Mouse (Mus musculus): Measurements from ENCODE around the gene Lmntd1.

Gene Lmntd1

GRCm38 (mm10) chr6:145604648-145605047, 9.5 kb downstream of the Lmntd1 start:
- in situ Hi-C loops (cut with MboI, MseI) = no loop called here

DNA sequence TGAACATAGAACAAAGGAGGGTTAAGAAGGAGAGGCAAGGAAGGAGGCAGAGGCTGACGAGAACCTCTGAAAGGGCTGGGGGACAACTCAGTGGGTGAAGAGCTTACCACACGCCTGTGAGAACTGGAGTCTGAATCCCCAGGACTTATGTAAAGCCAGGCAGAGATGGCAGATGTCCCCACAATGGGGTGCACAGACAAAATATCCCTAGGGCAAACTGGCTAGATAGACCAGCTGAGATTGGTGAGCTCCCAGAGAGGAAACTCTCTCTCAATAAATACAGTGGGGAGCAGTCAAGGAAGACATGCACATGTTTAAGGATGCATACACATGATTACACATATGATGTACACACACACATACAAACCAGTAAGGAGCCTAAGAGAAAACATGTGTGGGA, 10.0 kb downstream of the Lmntd1 start:
- in situ Hi-C loops (cut with MboI, MseI) = no loop called here

- in situ Hi-C loops (cut with MboI, MseI) = no loop called here
Measured at GRCm38 (mm10) chr6:145598794-145599555, 15.1 kb downstream of the Lmntd1 start.

GRCm38 (mm10) chr6:145595905-145596304, 18.2 kb downstream of the Lmntd1 start:
- in situ Hi-C loops (cut with MboI, MseI) = no loop called here

GRCm38 (mm10) chr6:145593991-145594390, 20.1 kb downstream of the Lmntd1 start:
- in situ Hi-C loops (cut with MboI, MseI) = no loop called here

DNA sequence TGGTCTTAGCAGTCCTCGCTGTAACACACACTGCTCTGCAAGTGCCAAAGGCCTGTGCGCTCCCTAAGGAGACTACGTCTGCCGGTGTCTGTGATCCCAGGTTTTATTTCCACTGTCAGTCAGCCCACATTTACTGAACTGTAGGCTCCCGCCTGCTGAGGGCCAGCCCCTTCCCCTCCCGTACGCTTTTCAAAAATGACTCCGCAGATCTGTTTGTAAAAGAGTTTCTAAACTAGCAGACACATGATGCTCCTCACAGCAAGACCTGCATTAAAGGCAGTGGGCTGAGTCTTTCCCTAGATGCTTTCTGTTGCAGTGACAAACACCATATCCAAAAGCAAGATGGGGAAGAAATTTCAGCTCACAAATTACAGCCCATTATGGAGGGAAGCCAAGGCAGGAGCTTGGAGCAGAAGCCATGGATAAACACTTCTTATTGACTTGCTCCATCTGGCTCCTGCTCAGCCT, 21.6 kb downstream of the Lmntd1 start:
- in situ Hi-C loops (cut with MboI, MseI) = no loop called here

DNA sequence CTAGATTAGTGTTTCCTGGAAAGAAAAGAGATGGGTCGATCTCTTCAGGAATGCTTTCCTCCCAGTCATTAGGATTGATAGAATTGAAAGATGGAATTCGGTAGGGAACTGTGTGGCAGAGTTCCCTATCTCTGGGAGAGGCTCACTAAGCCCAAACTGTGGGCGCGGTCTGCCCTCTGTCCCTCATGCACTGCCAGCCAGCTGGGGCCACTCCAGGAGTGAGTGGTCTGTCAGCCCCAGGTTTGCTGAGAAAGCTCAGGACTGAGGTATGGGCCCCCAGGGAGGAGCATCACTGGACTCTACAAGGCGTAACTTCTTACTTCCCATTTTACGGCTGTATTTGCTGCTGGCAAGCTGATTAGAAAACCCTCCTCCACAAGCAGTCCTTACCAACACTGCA, 22.1 kb downstream of the Lmntd1 start:
- in situ Hi-C loops (cut with MboI, MseI) = no loop called here

DNA sequence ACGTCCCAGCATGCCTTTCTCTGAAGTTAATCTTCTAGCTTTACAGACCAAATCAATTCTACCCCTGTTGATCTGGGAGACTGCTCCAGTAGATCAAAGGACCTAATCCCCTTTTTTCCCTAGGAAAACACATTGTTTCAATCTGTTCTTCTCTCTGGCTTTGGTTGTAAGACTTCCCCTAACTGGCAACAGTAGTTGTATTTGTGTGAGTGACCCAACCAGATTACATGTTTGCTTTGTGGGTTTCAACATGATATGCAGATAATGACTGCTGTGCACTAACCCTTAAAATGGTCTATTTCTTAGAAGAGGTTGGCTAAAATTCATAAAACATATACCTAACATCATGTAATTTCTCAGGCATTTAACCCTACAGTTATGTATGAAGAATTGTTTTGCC, 22.5 kb downstream of the Lmntd1 start:
- in situ Hi-C loops (cut with MboI, MseI) = no loop called here

GRCm38 (mm10) chr6:145590501-145591293, 23.4 kb downstream of the Lmntd1 start:
- in situ Hi-C loops (cut with MboI, MseI) = no loop called here

DNA sequence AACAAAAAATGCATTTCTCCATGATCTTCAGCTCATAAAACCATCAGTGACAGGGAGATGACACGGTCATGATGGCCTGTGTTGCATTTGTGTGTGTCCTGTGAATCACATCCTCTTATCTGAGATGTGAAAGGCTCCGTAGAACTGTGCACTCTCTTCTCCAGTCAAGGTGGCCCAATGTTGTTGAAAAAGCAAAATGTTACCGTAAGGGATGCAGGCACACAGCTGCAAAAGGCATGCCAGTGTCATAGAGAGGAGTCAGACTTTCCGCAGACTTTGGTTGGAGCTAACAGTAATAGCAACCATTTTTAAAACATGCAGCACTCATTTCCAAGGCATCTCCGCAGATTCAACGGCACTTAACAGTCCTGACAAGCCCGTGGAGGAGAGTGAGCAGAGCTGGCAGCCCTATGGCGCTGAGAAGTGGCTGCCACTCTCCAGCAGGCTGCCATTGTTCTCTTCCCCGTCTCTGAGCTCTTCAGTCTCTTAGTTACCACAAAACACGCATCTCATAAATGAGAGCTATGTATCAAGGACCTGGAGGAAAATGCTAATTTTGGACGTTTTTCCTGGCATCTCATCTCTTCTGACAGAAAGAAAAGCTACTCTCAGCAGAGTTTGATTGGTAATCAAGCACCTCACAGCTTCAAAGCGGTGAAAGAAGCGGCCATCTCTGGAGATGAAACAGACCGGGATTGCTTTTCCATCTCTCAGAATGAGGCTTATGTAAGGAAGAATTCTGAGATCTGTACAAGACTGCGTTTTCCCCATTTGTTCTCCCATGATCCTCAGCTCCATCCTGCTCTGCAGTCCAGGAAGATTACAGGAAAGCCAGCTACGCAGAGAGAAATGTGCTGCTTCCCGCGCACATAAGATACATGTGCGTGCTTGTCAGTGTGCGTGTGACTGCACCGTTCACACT, 28.8 kb downstream of the Lmntd1 start:
- in situ Hi-C loops (cut with MboI, MseI) = loop anchor here (5.0 kb wide), 1 partner anchor 53 kb away; no protein-coding TSS in a partner anchor

DNA sequence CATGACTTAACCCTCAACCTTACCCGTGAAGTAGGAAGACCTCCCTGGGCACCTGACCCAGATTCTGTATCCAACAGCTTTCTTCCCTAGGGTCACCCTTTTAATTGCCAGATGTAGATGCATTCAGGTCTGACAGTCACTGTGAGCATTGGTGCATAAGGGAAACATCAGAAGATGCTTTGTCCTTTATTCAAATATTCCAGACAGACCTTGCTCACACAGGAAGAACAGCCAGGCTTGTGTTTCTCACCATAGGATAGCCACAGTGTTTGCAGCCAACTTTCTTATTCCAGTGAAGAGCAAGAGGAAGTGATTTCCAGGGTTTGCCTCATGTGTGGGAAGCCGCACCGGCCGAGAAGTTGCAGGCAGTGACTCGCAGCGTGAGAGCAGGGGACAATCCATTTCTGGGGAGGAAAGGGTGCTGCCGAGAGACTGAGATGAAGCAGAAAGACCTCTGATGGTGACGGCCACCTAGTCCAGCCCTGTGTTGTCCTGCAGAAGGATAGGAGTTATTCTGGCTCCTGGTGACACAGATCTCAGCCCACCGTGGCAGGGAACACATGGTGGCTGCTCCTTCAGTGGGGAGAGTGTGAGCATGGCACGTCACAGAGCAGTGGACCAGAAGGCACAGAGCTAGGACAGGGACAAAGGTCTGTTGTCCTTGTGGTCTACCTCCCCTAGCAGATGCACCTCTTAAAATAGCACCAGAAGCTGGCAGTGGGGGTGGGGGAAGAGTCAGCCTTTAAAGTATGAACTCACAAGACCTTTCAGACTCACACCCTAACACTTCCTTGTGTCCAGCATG, 32.6 kb downstream of the Lmntd1 start:
- in situ Hi-C loops (cut with MboI, MseI) = no loop called here

- in situ Hi-C loops (cut with MboI, MseI) = no loop called here
Measured at GRCm38 (mm10) chr6:145579761-145580160, 34.4 kb downstream of the Lmntd1 start.

DNA sequence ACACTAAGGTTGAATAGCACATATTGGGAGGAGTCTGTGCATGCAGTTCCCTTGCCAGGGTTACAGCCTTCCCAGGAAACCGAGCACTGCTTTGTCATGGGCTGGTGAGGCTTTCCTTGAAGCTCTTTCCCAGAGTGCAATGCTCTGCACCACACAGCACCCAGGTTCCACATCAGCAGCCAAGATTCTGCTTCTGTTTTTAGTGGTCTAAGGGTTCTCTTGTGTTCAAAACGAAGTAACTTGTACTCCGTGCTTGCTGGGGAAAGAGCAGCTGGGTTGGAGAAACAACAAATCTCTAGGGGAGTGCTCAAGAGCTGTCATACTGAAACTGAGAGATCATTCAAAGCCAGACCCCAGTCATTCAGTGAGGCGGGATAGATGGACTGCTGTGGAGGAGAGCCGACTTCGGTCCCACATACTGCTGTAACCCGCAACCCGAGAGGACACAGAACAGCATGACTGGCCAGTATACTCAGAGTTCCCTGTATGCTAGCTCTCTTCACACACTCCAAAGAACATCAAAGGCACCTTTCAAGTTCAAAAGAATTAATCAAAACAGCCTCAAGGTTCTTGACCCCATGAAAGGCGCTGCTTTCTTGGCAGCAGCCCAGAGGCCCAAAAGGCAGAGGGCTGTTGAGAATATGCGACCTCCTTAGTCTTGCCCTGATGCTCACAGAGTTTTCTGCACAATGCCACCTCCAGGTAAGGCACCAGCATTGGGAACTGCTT, 35.5 kb downstream of the Lmntd1 start:
- in situ Hi-C loops (cut with MboI, MseI) = no loop called here

GRCm38 (mm10) chr6:145576762-145577161, 37.4 kb downstream of the Lmntd1 start:
- in situ Hi-C loops (cut with MboI, MseI) = no loop called here

DNA sequence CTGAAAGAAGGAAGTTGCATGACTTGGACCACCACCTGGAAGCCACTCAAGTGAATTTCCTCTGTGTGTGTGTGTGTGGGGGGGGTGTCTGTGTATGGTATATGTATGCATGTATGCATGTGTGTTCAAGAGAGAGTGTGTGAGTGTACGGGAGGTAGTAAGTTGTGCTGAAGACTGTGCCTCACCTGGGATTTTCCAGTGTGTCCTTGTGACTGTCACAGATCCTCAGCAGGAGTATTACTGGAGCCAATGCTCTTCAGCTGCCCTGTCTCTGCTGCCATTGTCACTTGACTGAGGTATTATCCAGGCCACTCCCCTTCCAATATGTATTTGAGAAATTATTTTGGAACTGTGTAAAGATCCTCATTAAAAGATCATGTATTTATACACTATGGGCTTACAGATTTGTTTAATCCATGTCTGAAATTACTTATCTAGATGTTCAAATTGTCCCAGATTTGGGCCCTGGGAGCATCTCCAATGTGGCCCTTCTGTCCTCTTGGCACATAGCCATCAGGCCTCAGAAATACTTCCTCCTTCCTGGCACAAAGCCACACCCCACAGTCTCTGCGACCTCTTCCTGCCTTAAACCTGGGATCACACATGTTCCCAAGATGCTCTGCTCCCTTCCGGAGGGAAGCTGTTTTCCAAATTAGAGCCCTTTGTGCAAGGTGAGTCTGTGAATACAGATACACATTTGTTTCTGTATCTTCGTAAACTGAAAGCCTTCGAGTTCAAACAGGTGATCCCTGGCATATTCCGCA, 40.7 kb downstream of the Lmntd1 start:
- in situ Hi-C loops (cut with MboI, MseI) = no loop called here

- in situ Hi-C loops (cut with MboI, MseI) = no loop called here
Measured at GRCm38 (mm10) chr6:145568701-145569100, 45.4 kb downstream of the Lmntd1 start.

- in situ Hi-C loops (cut with MboI, MseI) = no loop called here
Measured at GRCm38 (mm10) chr6:145567832-145568231, 46.3 kb downstream of the Lmntd1 start.

DNA sequence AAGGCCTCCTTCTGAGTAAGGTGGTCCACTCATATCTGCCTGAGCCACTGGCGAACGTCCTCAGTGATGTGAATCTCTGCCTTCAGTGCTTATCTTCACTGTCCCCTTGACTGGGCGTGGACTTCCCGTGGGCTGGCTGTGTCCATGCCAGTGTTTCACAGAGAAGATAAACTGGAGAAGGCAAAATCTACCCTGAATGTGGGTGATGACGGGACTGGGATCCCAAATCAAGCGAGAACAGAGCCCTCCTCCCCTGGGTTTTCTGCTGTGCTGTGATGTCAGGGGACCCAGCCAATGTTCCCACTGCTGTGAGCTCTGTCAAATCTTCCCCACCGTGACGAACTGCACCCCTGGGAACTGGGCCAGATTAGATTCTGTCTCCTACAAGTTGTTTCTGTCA, 46.8 kb downstream of the Lmntd1 start:
- in situ Hi-C loops (cut with MboI, MseI) = no loop called here

DNA sequence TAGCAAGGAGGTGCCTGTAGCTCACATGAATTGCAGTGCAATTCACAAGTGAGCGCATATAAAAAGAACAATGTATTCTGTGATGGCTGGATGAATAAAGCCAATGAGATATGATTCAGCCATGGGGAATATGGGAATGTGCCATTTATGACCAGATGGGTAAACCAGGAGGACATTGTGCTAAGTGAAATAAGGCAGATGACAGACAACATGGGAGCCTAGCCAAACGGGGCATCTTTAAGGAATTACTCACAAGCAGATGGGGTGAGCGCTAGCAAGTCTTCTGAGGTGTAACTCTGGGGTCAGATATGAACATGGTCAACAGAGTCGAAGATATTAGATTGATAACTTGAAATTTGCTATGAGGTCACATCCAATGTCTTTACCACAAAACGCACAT, 48.5 kb downstream of the Lmntd1 start:
- in situ Hi-C loops (cut with MboI, MseI) = no loop called here

- in situ Hi-C loops (cut with MboI, MseI) = no loop called here
Measured at GRCm38 (mm10) chr6:145564671-145565070, 49.4 kb downstream of the Lmntd1 start.
